Mouse (Mus musculus) cerebellum, postnatal 4 days (tissue): Measurements from ENCODE around the gene Gys2.
A peak's percentile ranks its signal among the peaks of the same experiment; 100 is the strongest.
"Not testable (repeated sequence)": the region's sequence is repeated elsewhere in the genome, so short reads cannot be mapped to it uniquely, and the experiment has no call there.

Experiments
- DNase-seq, 2 experiments: peaks; one replicate each; pipeline ENCODE4 v3.0.0; 2022; ENCODE audit warnings: low spot score in 2 of 2, mixed read lengths in 1 of 2

Gene Gys2

DNA sequence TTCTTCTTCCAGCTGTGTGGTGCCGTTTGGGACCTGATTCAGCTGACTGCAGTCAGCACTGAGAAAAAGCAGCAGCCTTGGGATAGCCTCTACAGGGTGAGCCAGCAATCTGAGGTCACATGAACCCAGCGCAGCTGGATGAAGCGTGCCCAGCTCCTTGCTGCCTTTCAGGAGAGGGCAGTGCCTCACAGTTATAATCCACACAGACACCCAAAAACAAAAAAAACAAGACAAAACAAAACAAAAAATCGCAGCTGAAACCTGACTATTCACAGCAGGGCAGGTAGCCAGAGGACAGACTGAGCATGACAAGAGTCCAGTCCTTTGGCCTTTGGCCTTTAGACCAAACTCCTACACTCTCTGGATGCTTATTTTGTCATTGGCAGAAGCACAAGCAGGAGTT lies at the start of gene Gys2:
Gys2 (minus strand) TSS at position 309 of the 403 bp plus-strand sequence.
- DNase-seq, result no peak

DNA sequence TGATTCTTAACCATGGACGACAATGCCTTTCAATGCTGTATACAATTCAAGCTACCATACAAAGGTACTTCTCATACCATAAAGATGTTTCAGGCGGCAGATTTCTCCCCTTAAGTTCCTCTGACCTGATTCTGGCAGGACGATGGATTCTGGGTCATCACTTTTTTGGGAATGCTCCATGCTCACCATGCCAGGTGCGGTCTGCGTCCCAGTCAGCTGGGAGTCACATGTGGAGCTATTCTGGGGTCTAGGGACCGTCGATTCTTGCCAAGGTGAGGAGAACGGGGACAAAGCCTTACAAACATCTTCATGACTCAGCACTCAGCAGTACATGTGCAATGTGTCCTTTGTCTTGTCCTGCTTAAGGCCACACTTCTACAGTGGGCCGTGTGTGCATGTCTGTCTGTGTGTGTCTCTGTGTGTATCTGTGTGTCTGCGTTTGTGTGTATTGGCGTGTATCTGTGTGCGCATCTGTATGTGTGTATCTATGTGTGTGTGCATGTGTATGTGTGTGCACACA lies 48.7 kb upstream of the Gys2 start:
- DNase-seq, result no peak

DNA sequence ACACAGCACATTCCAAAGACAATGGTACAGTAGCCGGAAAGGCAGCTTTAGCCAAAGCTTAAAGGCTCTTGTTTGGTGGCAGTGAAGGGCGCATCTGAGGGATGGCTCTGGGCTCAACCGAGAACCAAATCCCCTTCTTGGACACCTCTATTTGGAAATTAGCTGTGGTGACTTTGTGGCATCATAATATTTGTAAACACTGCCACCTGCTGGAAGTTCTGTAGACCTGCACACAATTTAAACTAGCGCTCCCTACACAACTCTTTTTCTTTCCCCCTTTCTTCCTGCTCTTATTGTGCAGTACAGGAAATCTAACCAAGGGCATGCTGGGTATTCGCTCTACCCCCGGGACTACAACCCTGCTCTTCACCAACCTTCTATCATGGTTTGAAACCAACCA lies 46.2 kb upstream of the Gys2 start:
- peak in 1 of 2 experiments; percentile 20 for DNase-seq

DNA sequence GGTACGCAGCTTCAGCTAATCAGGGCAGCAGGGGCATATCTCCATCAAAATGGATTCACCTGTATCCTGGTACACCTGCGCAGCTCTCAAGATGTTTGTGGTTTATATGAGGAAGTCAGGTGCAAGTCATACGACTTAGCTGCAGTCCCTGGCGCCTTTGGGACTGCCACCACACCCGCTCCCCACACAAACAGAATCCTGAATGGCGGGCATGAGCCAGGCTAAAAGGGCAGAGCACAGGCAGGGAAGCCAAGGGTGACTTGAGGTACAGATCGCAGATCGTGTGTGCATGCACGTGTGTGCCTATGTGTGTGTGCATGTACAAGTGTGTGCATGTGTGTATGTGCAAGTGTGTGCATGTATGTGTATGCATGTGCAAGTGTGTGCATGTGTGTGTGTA lies 42.5 kb upstream of the Gys2 start:
- not testable (repeated sequence) for DNase-seq

DNA sequence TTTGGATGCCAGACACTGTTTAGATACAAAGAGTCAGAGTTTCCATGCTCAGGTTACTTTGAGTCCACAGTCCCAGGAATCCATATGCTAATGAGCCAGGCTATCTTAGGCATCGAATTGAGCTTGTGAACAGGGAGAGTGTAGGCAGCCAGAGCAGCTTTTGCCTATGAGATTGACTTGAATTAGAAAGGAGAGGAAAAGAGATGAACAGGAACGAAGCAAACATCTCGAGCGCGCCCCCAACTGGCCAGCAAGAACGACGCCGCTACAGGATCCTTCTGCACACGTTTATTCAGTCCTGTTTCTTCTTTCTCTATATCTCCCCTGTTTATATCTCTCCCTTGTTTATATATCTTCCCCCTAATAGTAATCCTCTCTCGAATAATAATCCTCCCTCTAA lies 42.0 kb upstream of the Gys2 start:
- peak in 1 of 2 experiments; percentile 65 for DNase-seq

DNA sequence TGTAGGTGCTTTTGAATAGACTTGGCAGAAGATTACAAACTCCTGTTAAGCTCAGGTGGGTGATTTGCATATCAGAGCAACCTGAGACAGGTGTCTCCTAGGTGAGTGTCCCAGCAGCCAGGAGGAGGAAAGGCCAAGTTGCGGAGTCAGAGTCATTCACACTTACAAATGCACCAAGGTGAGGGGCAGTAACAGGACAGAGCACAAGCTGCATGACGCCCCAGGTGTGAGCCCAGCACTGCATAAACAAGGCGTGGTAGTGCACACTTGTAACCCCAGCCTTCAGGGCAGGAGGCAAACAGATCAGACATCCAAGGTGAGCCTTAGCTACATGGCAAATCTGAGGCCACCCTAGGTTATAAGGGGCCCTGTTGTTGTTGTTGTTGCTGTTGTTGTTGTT lies 40.0 kb upstream of the Gys2 start:
- DNase-seq, result no peak

DNA sequence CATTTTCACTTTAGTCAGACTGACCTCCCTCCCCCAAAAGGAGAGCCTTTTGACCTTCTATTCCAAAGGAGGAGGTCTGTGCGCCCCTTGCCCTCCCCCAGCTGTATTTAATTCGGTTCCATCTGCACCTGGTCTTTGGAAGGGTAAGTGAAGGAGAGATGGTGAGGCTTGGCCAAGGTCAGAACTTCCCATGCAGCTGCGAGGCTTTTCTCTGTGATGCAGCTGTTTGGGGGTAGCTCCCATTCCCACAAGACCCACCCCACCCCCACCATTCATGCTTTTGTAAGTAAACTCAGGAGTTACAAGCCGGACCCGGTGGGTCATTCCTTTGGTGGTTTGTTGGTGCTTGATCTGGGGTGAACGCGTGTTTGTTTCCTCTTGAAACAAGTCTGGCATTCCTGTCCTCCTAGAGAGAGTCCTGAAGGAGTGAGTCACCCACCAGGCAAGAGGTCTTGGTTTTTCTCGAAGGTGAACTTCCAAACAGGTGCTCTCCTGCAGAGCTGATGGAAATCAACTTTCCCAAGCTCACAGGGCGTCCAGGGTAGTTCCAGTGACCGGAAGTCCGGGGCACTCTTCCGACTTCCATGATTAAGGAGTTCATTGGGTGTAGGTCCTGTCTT lies 38.7 kb upstream of the Gys2 start:
- DNase-seq, result no peak

DNA sequence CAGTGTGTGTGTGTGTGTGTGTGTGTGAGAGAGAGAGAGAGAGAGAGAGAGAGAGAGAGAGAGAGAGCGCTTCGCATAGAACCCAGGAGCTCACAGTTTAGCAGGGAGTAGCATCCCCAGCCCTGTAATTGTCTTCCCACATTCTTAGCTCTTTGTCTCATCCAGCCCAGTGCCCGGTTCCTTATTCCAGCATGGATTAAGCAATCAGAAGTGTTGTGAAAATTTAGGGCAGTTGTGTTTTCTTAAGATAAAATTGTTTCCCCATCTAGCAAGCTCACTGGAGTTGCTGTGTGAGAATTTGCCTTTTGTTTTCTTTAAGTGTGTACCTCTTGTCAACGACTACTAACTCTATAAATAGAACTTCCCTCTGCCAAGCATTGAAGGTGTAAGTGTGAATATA lies 35.8 kb upstream of the Gys2 start:
- DNase-seq, result no peak

DNA sequence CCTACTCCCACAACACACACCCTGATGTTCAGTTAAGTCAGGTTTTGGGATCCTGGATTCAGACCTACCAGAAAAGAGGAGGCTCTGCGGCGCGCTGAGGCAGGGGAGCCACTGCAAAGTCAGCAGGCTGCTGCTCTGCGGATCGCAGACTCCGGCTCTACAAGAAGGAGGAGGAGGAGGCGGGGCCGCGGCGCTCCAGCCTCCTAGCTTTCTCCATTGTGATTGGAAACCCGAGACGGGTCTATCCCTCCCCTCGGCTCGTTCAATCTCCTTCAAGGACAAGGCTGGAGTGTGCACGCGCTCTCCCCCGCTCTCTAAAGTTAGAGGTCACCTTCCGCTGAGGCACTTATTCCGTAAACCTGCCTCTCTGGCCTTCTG lies 34.9 kb upstream of the Gys2 start, which contains the start of gene Ldhb:
Ldhb (minus strand) TSS at position 173 of the 378 bp plus-strand sequence.
- peak; percentile 78 to 80 for DNase-seq

DNA sequence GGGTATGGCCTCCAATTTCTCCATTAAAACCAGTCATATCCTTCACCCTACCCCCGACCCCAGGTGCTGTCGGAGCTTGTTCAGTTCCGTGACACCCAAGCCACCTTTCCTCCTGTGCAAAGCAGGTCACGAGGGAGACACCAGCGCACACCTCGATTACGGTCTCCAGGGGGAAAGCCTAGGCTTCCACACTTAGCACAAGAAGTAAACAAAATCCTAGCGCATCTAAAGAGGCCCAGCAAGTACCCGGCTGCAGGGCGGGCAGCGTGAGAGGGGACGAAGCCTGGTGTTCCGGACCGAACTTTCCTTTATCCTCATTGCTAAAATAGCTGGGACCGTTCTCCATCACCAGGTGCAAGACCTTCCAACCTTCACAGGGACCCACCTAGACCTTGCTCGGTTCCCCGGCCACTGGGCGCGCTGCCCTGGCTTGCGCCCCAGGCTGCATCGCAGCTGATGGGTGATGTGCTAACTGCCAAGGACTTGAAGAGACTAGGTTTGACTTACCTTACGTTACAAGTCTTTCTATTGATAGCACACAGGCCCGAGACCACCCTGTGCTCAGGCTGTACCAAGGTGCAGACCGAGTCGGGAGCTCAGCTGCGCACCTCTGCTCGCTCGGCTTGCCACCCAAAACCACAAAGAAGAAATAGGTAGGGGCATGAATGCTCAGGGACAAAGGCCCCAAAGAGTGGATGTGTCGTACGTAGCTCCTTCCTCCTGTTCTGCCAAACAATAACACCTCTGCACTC lies 34.3 kb upstream of the Gys2 start:
- DNase-seq, result peak; percentile 27 to 35

DNA sequence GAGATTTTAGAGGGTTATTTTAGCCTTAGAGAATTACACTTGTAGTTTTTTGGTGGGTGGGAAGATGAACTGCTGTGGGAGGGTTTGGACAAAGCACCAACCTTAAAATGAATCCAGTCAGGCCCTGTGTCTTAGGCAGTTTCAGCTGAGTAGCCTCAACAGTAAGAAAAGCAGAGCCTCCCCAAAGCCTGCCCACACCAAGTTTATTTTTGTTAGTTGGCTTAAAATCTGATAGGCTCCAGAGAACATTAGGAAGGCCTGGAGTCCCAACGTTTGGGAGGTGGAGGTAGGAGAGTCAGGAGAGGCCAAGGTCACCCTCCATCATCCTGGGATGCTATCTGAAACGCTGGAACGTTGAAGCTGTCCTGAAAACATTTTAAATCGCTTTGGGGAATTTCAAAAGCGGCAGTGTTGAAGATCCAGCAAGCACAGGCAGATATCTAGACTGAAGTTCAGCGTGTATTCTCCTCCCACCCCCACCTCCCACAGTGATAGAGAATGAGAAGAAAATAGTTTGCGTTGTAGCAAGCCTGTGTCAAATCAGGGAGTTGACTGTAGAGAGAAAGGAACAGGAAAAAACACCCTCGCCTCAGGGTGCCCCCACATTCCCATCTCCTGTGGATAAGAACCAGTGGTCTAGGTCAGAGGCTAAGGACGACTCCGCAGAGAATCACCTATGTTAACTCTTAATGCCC lies 33.6 kb upstream of the Gys2 start:
- no peak for DNase-seq

DNA sequence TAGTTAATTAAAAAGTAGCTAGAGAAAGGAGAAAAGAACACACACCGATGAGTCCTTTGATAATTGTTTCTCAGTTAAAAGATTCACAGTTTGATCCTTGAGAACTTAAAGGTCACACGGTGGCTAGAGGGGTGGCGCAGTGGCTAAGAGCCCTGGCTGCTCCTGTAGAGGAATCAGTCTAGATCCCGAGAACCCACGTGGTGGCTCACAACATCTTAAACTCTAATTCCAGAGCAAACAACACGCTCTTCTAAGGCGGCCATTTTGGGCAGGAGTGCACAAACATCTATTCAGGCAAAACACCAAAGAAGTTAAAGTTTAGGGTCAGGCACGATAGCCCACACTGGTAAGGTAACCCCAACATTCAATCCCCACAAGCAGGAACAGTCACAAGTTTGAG lies 30.7 kb upstream of the Gys2 start:
- DNase-seq, result no peak

DNA sequence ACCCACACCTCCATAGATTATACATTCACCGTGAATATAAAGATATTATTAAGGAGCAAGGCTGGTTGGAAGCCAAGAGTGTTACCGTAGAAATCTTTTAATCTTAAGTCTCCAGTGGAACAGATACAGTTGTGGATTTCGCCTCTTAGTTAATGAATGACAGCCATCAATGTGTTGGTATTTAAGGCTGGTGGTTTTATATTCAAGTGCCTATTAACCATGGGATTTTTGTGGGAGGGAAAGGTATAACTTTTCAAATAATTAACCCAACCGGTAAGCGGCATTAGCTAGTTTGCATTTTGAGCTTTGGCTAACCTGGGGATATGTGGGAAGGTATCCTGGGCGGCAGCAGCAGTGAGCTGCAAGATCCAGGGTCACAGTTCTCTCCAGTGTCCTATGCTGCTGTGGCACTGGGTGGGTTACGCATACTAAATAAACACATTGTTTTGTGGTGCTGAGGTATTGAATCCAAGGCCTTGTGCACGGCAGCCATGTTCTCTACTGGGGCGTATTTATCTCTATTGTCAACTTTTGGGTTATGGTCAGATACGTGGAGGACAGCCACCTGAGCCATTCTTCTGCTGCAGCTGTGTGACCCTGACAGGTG lies 29.7 kb upstream of the Gys2 start:
- DNase-seq, result no peak

DNA sequence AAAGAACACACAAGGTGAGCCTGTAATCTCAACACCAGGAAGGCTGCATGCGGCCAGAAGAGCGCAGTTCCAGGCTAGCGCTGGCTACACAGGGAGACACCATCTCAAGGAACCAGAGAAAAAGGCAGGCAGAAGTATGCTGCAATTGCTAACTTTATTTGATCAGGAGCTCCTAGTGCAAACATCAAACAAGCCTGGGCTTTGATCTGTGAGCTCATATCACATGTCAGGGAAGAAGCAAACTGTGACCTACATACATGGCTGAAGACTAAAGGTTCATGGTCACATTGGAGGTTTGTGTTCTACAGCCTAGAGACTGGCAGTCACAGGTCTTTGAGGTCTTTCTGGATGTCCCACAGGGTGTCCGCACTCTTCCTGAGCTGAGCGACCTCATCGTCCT lies 17.2 kb upstream of the Gys2 start:
- not testable (repeated sequence) for DNase-seq

DNA sequence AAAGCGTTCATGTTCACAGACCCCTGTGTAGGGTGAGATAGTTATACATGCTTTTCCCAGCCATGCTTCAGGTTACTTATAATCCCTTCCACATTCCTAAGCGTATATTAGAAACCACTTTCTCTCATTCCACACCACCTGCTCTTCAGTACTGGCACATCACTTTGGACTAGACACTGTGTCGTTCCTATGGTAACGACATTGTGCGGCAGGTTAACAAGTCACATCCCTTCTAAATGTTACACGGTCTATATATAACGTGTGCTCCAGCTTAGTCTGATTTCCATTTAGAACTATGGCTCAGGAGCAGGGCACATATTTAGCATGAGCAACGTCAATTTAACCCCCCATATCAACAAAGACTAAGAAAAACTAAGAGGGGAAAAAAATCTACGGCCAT lies 14.7 kb upstream of the Gys2 start:
- no peak for DNase-seq

DNA sequence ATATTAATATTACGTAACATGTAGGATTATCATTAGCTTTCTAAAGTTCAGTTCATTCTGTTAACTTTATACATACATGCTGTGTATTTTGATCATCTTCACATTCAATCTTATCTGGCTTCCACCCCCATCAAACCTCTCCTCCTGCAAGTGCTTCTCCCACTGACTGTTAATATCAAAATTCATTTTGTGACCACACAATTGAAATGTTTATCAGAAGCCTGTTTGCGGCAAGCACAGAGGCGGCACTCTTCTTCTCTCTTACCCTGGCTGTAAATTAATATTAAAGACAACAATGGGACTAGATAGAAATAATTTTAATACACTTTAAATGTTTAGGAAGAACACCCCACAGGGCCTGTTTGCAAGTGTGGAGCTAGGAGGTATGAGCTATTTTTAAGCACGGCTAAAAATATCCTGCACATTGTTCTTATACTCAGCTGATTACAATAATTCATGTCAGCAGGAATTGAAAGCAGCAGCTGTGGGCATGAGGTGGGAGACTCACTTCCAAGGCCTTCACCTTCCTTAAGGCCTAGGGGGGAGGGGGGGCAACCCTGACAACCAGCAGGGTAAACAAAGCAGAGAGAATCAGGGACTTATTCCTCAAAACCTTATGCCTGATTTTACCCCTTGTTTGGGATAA lies 12.7 kb upstream of the Gys2 start:
- DNase-seq, result no peak

DNA sequence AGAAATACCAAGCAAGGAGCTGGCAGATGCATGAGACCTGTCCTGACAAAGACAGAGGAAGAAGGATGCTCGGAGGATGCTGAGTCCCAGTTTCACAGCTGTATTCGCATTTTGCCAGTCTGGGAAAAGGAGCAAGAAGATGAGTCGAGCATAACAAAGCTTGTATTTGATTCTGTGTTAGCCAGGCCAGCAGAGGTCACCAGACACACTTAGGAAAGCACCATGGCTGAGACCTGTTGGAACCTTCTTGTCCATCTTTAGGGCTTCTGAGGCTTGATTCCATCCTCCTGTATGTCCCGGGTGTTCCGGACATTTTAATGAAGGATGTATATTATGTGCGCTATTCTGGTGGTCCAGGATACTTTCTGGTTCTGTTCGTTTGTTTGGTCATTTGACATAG lies 4.3 kb upstream of the Gys2 start:
- no peak for DNase-seq

DNA sequence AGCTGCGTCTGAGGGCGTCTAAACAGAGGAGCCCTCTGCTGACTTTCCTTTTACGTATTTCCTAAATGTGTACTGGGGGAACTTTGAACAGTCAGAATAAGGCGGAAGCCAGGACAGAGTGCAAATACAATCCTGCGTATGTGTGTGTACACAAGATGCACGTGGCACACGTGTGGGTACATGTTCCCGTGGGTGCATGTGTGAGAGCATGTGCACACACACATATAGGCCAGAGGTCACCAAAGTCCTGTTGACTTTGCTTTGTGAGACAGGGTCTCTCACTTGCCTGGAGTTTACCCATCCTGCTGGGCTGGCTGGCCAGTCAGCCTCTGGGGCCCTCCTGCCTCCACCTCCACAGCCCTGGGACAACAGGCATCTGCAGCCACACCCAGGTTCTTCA lies 1.8 kb downstream of the Gys2 start:
- no peak for DNase-seq

DNA sequence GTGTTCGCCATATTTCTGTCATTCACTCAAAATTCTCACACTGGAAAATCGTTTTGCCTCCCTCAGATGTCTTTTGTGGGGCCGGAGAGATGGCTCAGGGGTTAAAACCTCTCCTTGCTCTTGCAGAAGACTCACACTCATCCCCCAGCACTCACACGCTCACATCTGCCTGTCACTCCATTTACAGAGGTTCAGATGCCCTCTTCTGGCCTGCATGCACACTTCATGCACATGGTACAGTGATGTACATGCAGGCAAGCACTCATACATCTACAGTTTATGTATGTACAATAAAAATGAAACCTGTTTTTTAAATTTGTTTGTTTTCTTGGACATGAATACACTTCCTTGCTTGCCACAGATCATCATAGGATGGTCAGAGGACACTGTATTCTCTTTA lies 3.3 kb downstream of the Gys2 start:
- DNase-seq, result peak in 1 of 2 experiments; percentile 3

DNA sequence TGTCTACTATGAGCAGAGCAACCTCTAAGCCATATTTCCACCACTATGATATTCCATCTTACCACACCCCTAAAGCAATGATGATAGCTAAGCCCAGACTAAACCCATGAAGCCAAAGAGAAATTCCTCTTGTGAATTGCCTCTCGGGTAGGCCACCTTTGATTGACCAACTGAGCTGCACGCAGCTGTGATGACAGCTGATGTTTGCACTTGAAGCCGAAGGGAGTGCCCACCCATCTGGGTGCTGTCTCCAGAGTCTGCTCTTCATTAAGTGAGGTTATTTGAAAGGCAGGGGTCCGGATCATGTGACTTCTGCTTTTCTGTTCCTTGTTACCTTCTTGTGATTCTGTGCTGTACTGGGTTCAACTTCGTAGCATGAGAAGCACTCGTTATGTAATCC lies 10.7 kb downstream of the Gys2 start:
- no peak for DNase-seq

DNA sequence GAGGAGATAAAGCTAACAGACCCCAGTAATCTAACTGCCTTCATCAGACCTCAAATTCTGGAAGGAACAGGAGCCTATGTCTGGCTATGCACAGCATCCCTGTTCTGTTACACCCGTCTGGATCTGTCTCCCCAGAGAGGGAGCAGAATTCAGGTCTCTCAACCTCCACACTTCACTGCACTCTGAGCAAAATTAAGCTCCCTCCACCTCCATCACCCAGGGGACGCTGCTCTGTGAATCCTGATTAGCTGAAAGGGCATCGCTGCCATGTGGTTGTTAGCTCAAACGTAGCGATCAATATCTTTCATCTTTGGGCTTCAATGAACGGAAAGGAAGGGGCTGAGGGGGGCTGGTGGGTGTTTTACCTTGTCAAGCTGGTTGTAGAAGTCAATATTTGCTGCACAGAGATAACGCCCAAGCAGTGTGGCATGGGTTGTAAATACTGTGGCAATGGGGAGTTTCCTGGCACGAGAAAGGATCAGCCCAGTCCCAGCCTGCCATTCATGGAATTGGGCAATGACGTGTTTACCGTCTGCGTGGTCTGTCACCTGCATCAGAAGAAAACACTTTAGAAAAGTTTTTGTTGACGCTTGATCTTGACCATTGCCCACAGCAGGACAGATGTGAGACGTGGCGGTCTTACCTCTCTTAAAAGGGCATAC lies 13.8 kb downstream of the Gys2 start:
- no peak for DNase-seq
